Mouse (Mus musculus): ENCODE results near the gene Zfp672. TPM values are rescaled to one million over a fixed set of nuclear protein-coding genes. Genes with fewer than 3 reads are reported as not detected.
"Not testable (repeated sequence)": the region's sequence is repeated elsewhere in the genome, so short reads cannot be mapped to it uniquely, and the experiment has no call there.

Zfp672 gene
- total and polyA plus RNA-seq, 3 experiments: 33.8 to 48.7 (median 41.9) TPM

DNA sequence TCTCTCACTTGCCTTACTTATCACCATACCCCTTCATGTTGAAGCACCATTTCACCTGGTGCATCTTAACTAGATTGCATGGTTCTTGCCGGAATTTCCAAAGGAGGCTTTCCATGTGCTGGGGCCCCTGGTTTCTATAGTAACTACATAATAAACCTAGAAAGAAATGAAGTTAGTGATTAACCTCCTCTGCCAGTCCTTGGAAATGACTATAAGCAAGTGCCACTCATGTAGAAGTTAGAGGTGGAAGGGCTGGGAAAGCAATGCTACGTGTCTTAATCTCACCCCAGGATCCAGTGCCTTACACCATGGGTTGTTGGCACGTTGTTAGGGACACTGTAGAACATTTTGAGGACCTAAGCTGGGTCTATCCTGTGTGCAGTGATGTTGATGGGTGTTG, 34.3 kb upstream of the Zfp672 start:
- Histone ChIP-seq H3K4me1 (ENCODE audit: control insufficient read depth, insufficient read depth, low read length) (no peaks in the 10 kb centered on the region), H3K27me3 (ENCODE audit: control insufficient read depth, insufficient read depth, low read length) (no peaks in the 10 kb centered on the region), H3K27ac (no peak overlapping the region), H3K4me3 (no peak overlapping the region), H3K79me2 (replicated peaks; ENCODE audit: control insufficient read depth, insufficient read depth, low read length) (no peaks in the 10 kb centered on the region), H3K9ac (ENCODE audit: low read depth, low read length) (no peak overlapping the region), H3K36me3 (ENCODE audit: control insufficient read depth, insufficient read depth, low read length) (no peaks in the 10 kb centered on the region)
- TF ChIP-seq POLR2A (IDR thresholded peaks at IDR 0.05; ENCODE audit: insufficient read depth, low read depth, low read length) (no peak), CTCF (IDR thresholded peaks at IDR 0.05) (no peak), EP300 (IDR thresholded peaks at IDR 0.05; ENCODE audit: insufficient read depth, low read depth, low read length) (no peak)
- 73% methylated on average over 3 of the region's 3 CpGs for WGBS
- intact Hi-C loops (cut with DNase I): no loop called here
- DNase-seq: no peak

DNA sequence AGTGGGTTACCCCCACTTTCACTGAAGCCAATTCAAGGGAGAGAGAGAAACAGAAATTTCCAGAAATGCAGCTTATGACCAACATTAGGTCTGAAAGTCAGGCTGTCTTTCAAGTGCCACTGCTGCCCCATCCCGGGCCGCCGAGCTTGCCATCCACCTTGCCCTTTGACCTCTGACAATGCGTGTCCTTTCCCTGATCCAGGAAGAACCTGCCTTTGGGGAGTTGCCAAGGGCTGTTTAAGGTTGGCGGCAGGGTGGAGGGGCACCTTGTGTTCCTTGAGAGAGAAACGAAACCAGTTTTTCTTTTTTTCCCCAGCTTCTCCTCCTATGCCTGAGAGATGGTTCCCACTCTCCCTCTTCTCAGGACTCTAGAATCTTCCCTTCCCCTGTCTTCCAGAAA, 32.4 kb upstream of the Zfp672 start:
- H3K4me3 ChIP-seq; DNase-seq; H3K27ac ChIP-seq; H3K9ac ChIP-seq (ENCODE audit: low read depth, low read length); H3K79me2 ChIP-seq (replicated peaks; ENCODE audit: control insufficient read depth, insufficient read depth, low read length); H3K27me3 ChIP-seq (ENCODE audit: control insufficient read depth, insufficient read depth, low read length); intact Hi-C loops (cut with DNase I); H3K36me3 ChIP-seq (ENCODE audit: control insufficient read depth, insufficient read depth, low read length); H3K4me1 ChIP-seq (ENCODE audit: control insufficient read depth, insufficient read depth, low read length): not testable (repeated sequence)
- no CpG with 5 or more reads among the region's 6 CpGs for WGBS

DNA sequence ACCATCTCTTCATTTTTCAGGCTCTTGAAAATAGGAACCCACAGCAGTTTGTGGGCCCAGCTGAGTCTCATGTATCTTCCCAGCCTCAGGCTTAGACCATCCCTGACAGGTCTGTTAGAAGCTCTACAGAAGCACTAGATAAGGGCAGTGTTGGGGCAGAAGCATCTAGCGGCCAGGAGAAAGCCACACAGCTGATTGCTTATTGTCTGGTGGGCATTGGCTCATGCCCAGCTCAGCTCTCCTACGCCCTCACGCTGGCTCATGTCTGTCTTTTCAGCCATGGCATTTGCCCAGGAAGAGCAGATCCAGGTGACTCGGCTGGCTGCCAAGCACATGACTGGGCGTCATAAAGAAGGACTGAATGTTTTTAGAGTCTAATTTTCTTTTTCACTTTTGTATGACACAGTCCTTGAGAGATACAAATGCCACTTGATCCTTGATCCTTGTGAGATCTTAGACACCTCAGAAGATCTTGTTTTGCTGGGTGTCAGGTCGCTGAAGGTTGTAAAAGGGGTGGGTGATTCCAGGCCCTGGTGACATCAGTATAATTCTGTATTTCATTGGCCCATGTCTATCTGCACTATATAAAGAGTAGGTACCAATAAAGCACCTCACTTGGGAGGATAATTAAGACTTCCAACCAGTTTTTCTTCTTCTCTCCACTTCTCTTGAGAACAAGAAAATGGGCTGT, 27.9 kb upstream of the Zfp672 start:
- Histone ChIP-seq H3K27me3 (ENCODE audit: control insufficient read depth, insufficient read depth, low read length) (no peaks in the 10 kb centered on the region), H3K79me2 (replicated peaks; ENCODE audit: control insufficient read depth, insufficient read depth, low read length) (no peaks in the 10 kb centered on the region), H3K9ac (ENCODE audit: low read depth, low read length) (no peak overlapping the region), H3K4me3 (no peak overlapping the region), H3K4me1 (ENCODE audit: control insufficient read depth, insufficient read depth, low read length) (no peaks in the 10 kb centered on the region), H3K27ac (no peak overlapping the region), H3K36me3 (ENCODE audit: control insufficient read depth, insufficient read depth, low read length) (no peaks in the 10 kb centered on the region)
- DNase-seq: no peak
- intact Hi-C loops (cut with DNase I): no loop called here
- no peak for TF ChIP-seq CTCF (IDR thresholded peaks at IDR 0.05)
- TF ChIP-seq EP300 (IDR thresholded peaks at IDR 0.05; ENCODE audit: insufficient read depth, low read depth, low read length): no peak
- no peak for TF ChIP-seq POLR2A (IDR thresholded peaks at IDR 0.05; ENCODE audit: insufficient read depth, low read depth, low read length)
- WGBS: 53% methylated on average over 6 of the region's 6 CpGs

DNA sequence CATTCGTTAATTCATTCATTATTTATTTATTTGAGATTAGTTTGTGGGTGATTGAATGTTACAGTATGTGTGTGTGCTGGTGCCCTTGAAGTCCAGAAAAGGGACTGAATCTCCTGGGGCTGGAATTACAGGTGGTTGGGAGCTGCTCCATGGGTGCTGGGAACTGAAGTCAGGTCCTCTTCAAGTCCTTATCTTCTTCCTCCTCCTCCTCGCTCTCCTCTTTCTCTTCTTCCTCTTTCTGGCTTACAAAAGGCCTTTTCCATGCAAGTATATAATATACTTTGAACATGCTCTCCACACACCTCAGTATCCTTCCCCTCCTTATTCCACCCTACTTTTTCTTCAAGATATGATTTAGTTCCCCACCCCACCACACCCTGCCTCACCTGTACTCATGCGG, 26.9 kb upstream of the Zfp672 start:
- no peak overlapping the region for H3K27ac ChIP-seq
- no peak overlapping the region for H3K4me3 ChIP-seq
- H3K27me3 ChIP-seq (ENCODE audit: control insufficient read depth, insufficient read depth, low read length): no peaks in the 10 kb centered on the region
- H3K36me3 ChIP-seq (ENCODE audit: control insufficient read depth, insufficient read depth, low read length): no peaks in the 10 kb centered on the region
- intact Hi-C loops (cut with DNase I): no loop called here
- TF ChIP-seq EP300 (IDR thresholded peaks at IDR 0.05; ENCODE audit: insufficient read depth, low read depth, low read length) (no peak), CTCF (IDR thresholded peaks at IDR 0.05) (no peak), POLR2A (IDR thresholded peaks at IDR 0.05; ENCODE audit: insufficient read depth, low read depth, low read length) (no peak)
- WGBS: 81% methylated on average over 3 of the region's 3 CpGs
- no peak for DNase-seq
- no peak overlapping the region for H3K9ac ChIP-seq (ENCODE audit: low read depth, low read length)
- no peaks in the 10 kb centered on the region for H3K79me2 ChIP-seq (replicated peaks; ENCODE audit: control insufficient read depth, insufficient read depth, low read length)
- H3K4me1 ChIP-seq (ENCODE audit: control insufficient read depth, insufficient read depth, low read length): no peaks in the 10 kb centered on the region

DNA sequence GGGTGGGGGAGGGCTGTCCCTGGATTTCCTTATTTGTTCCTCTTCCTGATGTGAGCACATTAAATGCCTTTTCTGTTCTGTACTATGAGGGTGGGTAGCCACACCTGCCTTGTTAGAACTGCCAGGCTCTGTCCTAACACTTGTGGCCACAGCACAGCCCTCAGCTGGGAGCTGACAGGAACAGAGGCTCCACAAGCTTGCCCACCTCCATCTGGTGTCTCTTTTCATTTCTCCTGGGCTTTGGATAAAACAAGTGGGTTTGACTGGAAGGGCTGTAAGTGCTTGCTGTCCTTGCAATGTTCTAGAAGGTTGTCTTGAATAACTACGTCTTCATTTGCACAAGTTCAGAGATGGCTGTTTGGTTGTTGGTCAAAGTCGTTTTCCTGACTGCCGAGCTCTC, 24.8 kb upstream of the Zfp672 start:
- Histone ChIP-seq H3K27me3 (ENCODE audit: control insufficient read depth, insufficient read depth, low read length) (no peaks in the 10 kb centered on the region), H3K36me3 (ENCODE audit: control insufficient read depth, insufficient read depth, low read length) (no peaks in the 10 kb centered on the region), H3K79me2 (replicated peaks; ENCODE audit: control insufficient read depth, insufficient read depth, low read length) (no peaks in the 10 kb centered on the region), H3K27ac (no peak overlapping the region), H3K9ac (ENCODE audit: low read depth, low read length) (no peak overlapping the region), H3K4me3 (no peak overlapping the region), H3K4me1 (ENCODE audit: control insufficient read depth, insufficient read depth, low read length) (no peaks in the 10 kb centered on the region)
- WGBS: 74% methylated on average over 3 of the region's 3 CpGs
- intact Hi-C loops (cut with DNase I): no loop called here
- no peak for DNase-seq
- TF ChIP-seq CTCF (IDR thresholded peaks at IDR 0.05) (no peak), POLR2A (IDR thresholded peaks at IDR 0.05; ENCODE audit: insufficient read depth, low read depth, low read length) (no peak), EP300 (IDR thresholded peaks at IDR 0.05; ENCODE audit: insufficient read depth, low read depth, low read length) (no peak)

DNA sequence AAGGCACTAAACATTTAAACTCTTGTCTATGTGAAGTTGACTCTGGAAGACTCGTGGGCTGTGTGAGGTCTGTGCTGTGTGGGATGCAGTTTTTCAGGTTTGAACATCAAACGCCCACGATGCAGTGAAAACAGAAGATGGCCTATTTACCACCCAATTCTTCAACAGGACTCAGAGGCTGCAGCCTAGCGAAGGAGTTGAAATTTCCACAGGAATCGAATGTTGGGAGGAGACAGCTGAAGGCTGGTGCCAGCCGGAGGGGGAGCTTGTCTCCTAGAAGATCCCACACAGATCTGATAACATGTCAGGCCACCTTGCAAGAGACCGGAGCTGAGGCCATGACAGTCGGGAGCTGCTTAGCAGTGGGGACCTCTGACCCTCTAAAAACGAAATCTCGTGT, 24.3 kb upstream of the Zfp672 start:
- DNase-seq: no peak
- TF ChIP-seq CTCF (IDR thresholded peaks at IDR 0.05) (no peak), POLR2A (IDR thresholded peaks at IDR 0.05; ENCODE audit: insufficient read depth, low read depth, low read length) (no peak), EP300 (IDR thresholded peaks at IDR 0.05; ENCODE audit: insufficient read depth, low read depth, low read length) (no peak)
- H3K9ac ChIP-seq (ENCODE audit: low read depth, low read length): no peak overlapping the region
- no peaks in the 10 kb centered on the region for H3K79me2 ChIP-seq (replicated peaks; ENCODE audit: control insufficient read depth, insufficient read depth, low read length)
- no peak overlapping the region for H3K27ac ChIP-seq
- no peaks in the 10 kb centered on the region for H3K27me3 ChIP-seq (ENCODE audit: control insufficient read depth, insufficient read depth, low read length)
- intact Hi-C loops (cut with DNase I): no loop called here
- no peak overlapping the region for H3K4me3 ChIP-seq
- H3K4me1 ChIP-seq (ENCODE audit: control insufficient read depth, insufficient read depth, low read length): no peaks in the 10 kb centered on the region
- H3K36me3 ChIP-seq (ENCODE audit: control insufficient read depth, insufficient read depth, low read length): no peaks in the 10 kb centered on the region
- WGBS: 58% methylated on average over 10 of the region's 10 CpGs

Measured in heart, adult 2 months (tissue).